Mouse (Mus musculus) monocyte, adult 5-6 weeks (primary cell): ENCODE results near the gene Lrrc74a. TPM values are rescaled to one million over a fixed set of nuclear protein-coding genes. Genes with fewer than 3 reads are reported as not detected.

Experiments used
- ATAC-seq: fragments of 153-309, 156-312 bp; replicated peaks from 2 replicates; pipeline ENCODE4 v1.8.0; 2017; ENCODE audit warnings: mild to moderate bottlenecking; ENCODE audit not compliant: low TSS enrichment, insufficient number of reproducible peaks, severe bottlenecking, poor library complexity, low FRiP score
- total RNA-seq: library from RNA; stranded (forward); fragments of 200-1000, 200-491, 200-594 nt; gene quantifications from 3 replicates; pipeline ENCODE4 v1.2.3, GENCODE M21; 2017

Lrrc74a gene
- total RNA-seq, 1 experiment from 2014 or later, result not detected

- no peak for ATAC-seq
These were observed 66.2 kb downstream of the Lrrc74a start for GRCm38 (mm10) chr12:86800336-86800735.

GRCm38 (mm10) chr12:86800765-86801147 lies 66.6 kb downstream of the Lrrc74a start:
- peak; percentile 51 for ATAC-seq

GRCm38 (mm10) chr12:86801148-86802004 lies 67.2 kb downstream of the Lrrc74a start:
- no peak for ATAC-seq

- ATAC-seq, result no peak
These were observed 68.0 kb downstream of the Lrrc74a start for GRCm38 (mm10) chr12:86802005-86802671.

- no peak for ATAC-seq
These were observed 68.7 kb downstream of the Lrrc74a start for GRCm38 (mm10) chr12:86802899-86803298.

GRCm38 (mm10) chr12:86803651-86804307 lies 69.6 kb downstream of the Lrrc74a start:
- peak; percentile 42 for ATAC-seq

- no peak for ATAC-seq
These were observed 70.1 kb downstream of the Lrrc74a start for GRCm38 (mm10) chr12:86804308-86804700.

- ATAC-seq, result no peak
These were observed 70.7 kb downstream of the Lrrc74a start for GRCm38 (mm10) chr12:86804857-86805256.

- no peak for ATAC-seq
These were observed 71.1 kb downstream of the Lrrc74a start for GRCm38 (mm10) chr12:86805315-86805714.

- no peak for ATAC-seq
These were observed 72.1 kb downstream of the Lrrc74a start for GRCm38 (mm10) chr12:86806031-86806922.

GRCm38 (mm10) chr12:86806923-86807794 lies 73.0 kb downstream of the Lrrc74a start:
- peak; percentile 48 for ATAC-seq

GRCm38 (mm10) chr12:86807795-86808128 lies 73.6 kb downstream of the Lrrc74a start:
- no peak for ATAC-seq

GRCm38 (mm10) chr12:86808856-86809255 lies 74.7 kb downstream of the Lrrc74a start:
- no peak for ATAC-seq

- no peak for ATAC-seq
These were observed 75.9 kb downstream of the Lrrc74a start for GRCm38 (mm10) chr12:86810040-86810439.

- ATAC-seq, result peak; percentile 64
These were observed 76.7 kb downstream of the Lrrc74a start for GRCm38 (mm10) chr12:86810725-86811444.

- no peak for ATAC-seq
These were observed 78.6 kb downstream of the Lrrc74a start for GRCm38 (mm10) chr12:86812782-86813181.
